Mouse (Mus musculus) ES-Bruce4 (cell line): ENCODE measurements around the gene Clps.

ENCODE experiments used
- CTCF ChIP-seq: IDR thresholded peaks from one replicate; pipeline ENCODE4 v1.8.1; 2011; ENCODE audit warnings: low read depth, low read length
- POLR2A ChIP-seq: IDR thresholded peaks from one replicate; pipeline ENCODE4 v1.8.1; 2011; ENCODE audit warnings: low read length; ENCODE audit not compliant: insufficient read depth

- TF ChIP-seq CTCF: no peak
- TF ChIP-seq POLR2A: no peak
These were observed 44.9 kb downstream of the Clps start for GRCm38 (mm10) chr17:28515431-28516341.
